Comparison of ENCODE assay signal across 8 mouse cellular contexts in genomic region chr17:24527723-24528559, GRCm38 (mm10). TPM values are rescaled to one million over a fixed set of nuclear protein-coding genes. Genes with fewer than 3 reads are reported as not detected.
DNase-seq lines count a peak whose midpoint lies in the region; ATAC-seq lines count a peak whose summit lies in the region.

Gene Traf7, minus strand, starts transcription at chr17:24527938.

- peaks cover 19 to 43% of the 10 kb centered on the region in 2 experiments for H3K4me1 ChIP-seq in heart, embryonic 14.5 days (ENCODE audit: control insufficient read depth in 2 of 2, insufficient read depth in 2 of 2, low read length in 2 of 2)
- peaks cover 76% of the 10 kb centered on the region for H3K4me1 ChIP-seq in liver, embryonic 13.5 days (replicated peaks)
- peaks cover 36% of the 10 kb centered on the region for H3K4me1 ChIP-seq in stomach, embryonic 16.5 days (ENCODE audit: control insufficient read depth, insufficient read depth, low read length)

- ATAC-seq in CD4-positive, CD25-positive, alpha-beta regulatory T cell, adult 4 months: peak; percentile 96
- ATAC-seq in heart, embryonic 14.5 days (ENCODE audit: insufficient number of reproducible peaks, insufficient read depth, low FRiP score, low read depth): peak; percentile 95
- peak; percentile 94 for ATAC-seq in liver, embryonic 13.5 days (ENCODE audit: low read depth)
- ATAC-seq in stomach, embryonic 16.5 days (ENCODE audit: insufficient read depth, low FRiP score): peak; percentile 98

- H3K27ac ChIP-seq in heart, embryonic 14.5 days (replicated peaks in 1 of 2; ENCODE audit: control insufficient read depth in 1 of 2, insufficient read depth in 1 of 2, low read depth in 2 of 2, low read length in 2 of 2): peak within 1 kb of the TSS; percentile 80 to 92
- peak within 1 kb of the TSS; percentile 90 for H3K27ac ChIP-seq in liver, embryonic 13.5 days
- peak within 1 kb of the TSS; percentile 85 for H3K27ac ChIP-seq in stomach, embryonic 16.5 days (ENCODE audit: low read length)

- peak within 1 kb of the TSS; percentile 97 for H3K4me2 ChIP-seq in heart, embryonic 14.5 days (ENCODE audit: low read length)
- H3K4me2 ChIP-seq in liver, embryonic 13.5 days: peak within 1 kb of the TSS; percentile 82
- peak within 1 kb of the TSS; percentile 66 for H3K4me2 ChIP-seq in stomach, embryonic 16.5 days (ENCODE audit: low read depth, low read length)

- H3K27me3 ChIP-seq in heart, embryonic 14.5 days (ENCODE audit: control insufficient read depth, insufficient read depth, low read length): no peaks in the 10 kb centered on the region
- no peaks in the 10 kb centered on the region for H3K27me3 ChIP-seq in liver, embryonic 13.5 days
- no peaks in the 10 kb centered on the region for H3K27me3 ChIP-seq in stomach, embryonic 16.5 days (ENCODE audit: control insufficient read depth, insufficient read depth, low read length)

- H3K9me3 ChIP-seq in heart, embryonic 14.5 days (ENCODE audit: control insufficient read depth, low read length): no peaks in the 10 kb centered on the region
- H3K9me3 ChIP-seq in liver, embryonic 13.5 days (replicated peaks): no peaks in the 10 kb centered on the region
- no peaks in the 10 kb centered on the region for H3K9me3 ChIP-seq in stomach, embryonic 16.5 days (replicated peaks; ENCODE audit: control insufficient read depth, low read length)

- peaks cover 26% of the 10 kb centered on the region for H3K36me3 ChIP-seq in heart, embryonic 14.5 days (ENCODE audit: control insufficient read depth, insufficient read depth, low read length)
- peaks cover 31% of the 10 kb centered on the region for H3K36me3 ChIP-seq in liver, embryonic 13.5 days
- H3K36me3 ChIP-seq in stomach, embryonic 16.5 days (ENCODE audit: control insufficient read depth, insufficient read depth, low read length): 0 out of 2 replicates have a peak, but pooled peaks cover 6% of the 10 kb centered on the region

- H3K4me3 ChIP-seq in heart, embryonic 14.5 days (ENCODE audit: control insufficient read depth in 1 of 2, insufficient read depth in 1 of 2, low read depth in 1 of 2, low read length in 2 of 2): peak within 1 kb of the TSS; percentile 89 to 95
- H3K4me3 ChIP-seq in liver, embryonic 13.5 days (replicated peaks): peak within 1 kb of the TSS; percentile 81
- H3K4me3 ChIP-seq in stomach, embryonic 16.5 days (replicated peaks; ENCODE audit: low read length): peak within 1 kb of the TSS; percentile 83

- under 1% methylated on average over 40 of the region's 40 CpGs for WGBS in heart, embryonic 14.5 days
- WGBS in liver, embryonic 13.5 days (ENCODE audit: insufficient replicate concordance): under 1% methylated on average over 40 of the region's 40 CpGs
- under 1% methylated on average over 40 of the region's 40 CpGs for WGBS in stomach, embryonic 16.5 days

- peak; percentile 99 for DNase-seq in c-Kit-negative CD71-positive TER-119-positive erythroid progenitor cells, embryonic 14.5 days (ENCODE audit: low read depth, low spot score)
- peak; percentile 100 for DNase-seq in fibroblast of lung, adult 2 months (ENCODE audit: low read depth)
- peak; percentile 97 for DNase-seq in kidney, postnatal 14 days
- peak; percentile 94 for DNase-seq in liver, embryonic 13.5 days
- DNase-seq in neural tube, embryonic 10.5 days (ENCODE audit: extremely low spot score, low spot score): peak; percentile 92

- peak within 1 kb of the TSS; percentile 93 for H3K9ac ChIP-seq in heart, embryonic 14.5 days (ENCODE audit: low read length)
- peak within 1 kb of the TSS; percentile 88 for H3K9ac ChIP-seq in liver, embryonic 13.5 days
- peak within 1 kb of the TSS; percentile 90 for H3K9ac ChIP-seq in stomach, embryonic 16.5 days (ENCODE audit: low read length)

RNA-seq across cellular contexts. Expression of gene Traf7, which starts in this region (rescaled TPM):
- polyA plus RNA-seq in CD4-positive, CD25-positive, alpha-beta regulatory T cell, adult 4 months (2017; shearing (Covaris generic)): 10 to 100 TPM; 52.8 to 72.1 TPM
- 68.8 and 74.4 TPM in 2 replicates for polyA plus RNA-seq in heart, embryonic 14.5 days (2014; fragmentation: Nextera tagmentation; extraction: Ambion mirVana)
- polyA plus RNA-seq in liver, embryonic 13.5 days (2015; fragmentation: Nextera tagmentation; extraction: Ambion mirVana): 40.7 and 43.9 TPM in 2 replicates
- polyA plus RNA-seq in stomach, embryonic 16.5 days (2015; fragmentation: Nextera tagmentation; extraction: Ambion mirVana): 80.6 and 104 TPM in 2 replicates

Comparison
In these comparisons a context has a peak if more than half of its experiments do, and no peak if none do; other contexts are left out.
1. Peak in every context shown above with its lines: DNase-seq, ATAC-seq, H3K4me3 ChIP-seq and H3K27ac ChIP-seq.